Mouse (Mus musculus): Measurements from ENCODE around the gene Ehd2. TPM values are rescaled to one million over a fixed set of nuclear protein-coding genes. Genes with fewer than 3 reads are reported as not detected.

The Ehd2 gene
- polyA plus RNA-seq, 2 experiments from 2014 or later: 0.07 to 0.11 TPM

DNA sequence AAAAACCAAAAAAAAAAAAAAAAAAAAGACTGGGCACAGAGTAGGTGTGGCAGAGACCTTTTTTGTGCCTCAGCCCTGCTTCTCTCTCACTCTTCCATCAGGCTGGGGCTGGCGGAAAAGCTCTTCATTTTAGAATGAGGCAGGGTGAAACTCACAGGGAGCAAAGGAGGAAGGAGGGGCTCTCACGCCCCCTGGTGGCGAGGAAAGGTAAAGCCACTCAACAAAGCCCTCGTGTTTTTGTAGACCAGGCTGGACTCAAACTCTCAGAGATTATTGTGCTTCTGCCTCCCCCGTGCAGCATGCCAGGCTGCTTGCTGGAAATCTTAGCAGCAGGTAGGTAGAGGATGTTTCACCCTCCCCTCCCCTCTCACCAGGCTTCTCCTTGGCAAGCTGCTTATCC is 7.3 kb upstream of the Ehd2 start:
- ATAC-seq: peak; percentile 38

DNA sequence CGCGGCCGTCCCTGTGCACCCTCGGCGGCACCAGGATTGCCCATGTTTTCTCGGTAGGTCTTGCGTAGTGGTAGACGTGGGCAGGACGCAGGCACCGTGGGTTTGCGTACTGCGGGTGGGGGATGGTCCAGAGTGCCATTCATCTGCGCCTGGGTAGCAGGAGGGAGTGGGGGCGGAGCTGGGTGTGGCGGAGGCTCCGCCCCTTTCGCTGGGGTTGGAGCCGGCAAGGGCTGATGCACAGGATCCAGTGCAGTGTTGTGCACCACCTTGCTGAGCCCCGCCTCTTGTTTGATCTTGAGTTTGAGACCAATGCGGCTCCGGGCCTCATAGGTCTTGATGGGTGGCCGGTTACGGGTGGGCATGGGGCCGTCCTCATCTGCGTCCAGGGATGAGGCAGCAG is 4.9 kb upstream of the Ehd2 start:
- no peak for ATAC-seq

DNA sequence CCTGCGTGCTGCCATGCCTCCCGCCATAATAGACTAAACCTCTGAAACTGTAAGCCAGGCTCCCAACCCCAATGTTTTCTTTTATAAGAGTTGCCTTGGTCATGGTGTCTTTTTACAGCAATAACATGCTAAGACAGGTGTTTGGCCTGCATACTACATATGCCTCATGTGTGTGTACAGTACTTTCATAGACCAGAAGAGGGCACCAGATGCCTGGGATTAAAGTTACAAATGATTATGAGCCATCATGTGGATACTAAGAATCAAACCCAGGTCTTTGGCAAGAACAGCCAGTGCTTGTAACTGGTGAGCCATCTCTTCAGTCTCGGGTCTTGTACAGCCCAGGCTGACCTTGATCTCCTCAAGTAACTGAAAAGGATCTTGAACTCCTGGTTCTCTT is 2.3 kb upstream of the Ehd2 start:
- ATAC-seq: no peak

DNA sequence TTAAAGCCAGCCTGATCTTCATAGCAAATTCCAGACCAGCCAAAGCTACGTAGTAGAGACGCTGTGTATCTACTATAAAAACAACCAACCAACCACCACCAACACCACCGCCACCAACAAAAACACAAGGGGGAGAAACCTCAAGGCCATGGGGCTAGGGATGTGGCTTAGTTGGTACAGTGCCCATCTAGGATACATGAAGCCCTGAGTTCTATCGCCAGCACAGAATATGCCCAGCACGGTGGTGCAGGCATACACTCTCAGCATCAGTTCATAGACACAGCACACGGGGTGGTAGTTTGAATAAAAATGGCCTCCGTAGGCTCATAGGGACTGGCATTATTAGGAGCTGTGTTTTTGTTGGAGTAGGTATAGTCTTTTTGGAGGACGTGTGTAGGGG is 955 bp upstream of the Ehd2 start:
- ATAC-seq: no peak

DNA sequence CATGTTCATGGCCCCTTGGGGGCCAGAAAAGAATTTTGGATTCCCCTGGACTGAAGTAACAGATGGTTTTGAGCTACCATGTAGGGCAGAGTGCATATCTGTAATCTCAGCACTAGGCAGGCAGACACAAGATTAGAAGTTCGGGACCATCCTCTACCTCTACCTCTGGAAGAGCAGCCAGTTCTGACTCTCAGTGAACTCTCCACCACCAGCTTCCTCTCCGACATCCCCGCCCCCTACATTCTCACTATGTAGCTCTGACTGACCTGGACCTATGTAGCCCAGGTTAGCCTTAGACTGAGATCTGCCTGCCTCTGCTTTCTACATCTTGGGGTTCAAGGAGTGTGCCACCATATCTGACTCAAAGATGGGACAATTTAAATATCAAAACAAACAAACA is 878 bp downstream of the Ehd2 start:
- ATAC-seq: no peak

DNA sequence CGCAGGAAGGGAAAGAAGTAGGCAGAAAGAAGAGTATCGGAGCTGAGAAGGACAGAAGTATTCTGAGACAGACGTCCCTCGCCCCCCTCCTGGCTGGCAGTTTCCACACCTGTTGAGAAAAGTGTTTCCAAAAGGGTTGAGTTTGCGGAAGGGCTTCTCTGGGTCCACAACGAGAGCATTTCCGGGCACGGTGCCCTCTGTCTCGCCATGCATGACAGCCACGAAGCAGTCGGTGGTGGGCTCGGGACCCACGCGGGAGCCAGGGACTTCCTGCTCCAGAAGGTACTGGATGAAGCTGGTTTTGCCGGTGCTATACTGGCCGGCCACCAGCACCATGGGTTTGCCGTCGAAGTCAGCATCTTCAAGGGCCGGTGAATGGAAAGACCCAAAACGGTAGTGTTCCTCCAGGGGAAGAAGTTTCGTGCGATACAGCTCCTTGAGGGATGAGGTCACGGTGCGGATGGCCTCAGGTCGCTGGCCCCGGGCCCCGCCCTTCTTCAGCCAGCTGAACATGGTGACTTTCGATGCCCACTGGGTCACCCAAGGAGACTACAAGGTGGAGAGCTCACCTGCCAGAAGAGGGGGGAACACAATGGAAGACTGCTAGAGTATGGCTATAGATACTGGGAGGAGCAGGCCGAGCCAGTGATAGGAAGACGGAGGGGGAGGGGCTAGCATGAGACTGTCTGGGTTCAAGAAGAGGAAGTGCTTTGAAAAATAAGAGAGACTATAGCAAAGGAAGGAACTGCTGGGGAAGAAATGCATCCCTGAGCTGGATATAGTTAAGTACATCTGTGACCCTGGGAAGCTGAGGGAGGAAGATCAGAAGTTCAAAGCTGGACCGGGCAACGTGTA is 3.3 kb downstream of the Ehd2 start:
- ATAC-seq: no peak

DNA sequence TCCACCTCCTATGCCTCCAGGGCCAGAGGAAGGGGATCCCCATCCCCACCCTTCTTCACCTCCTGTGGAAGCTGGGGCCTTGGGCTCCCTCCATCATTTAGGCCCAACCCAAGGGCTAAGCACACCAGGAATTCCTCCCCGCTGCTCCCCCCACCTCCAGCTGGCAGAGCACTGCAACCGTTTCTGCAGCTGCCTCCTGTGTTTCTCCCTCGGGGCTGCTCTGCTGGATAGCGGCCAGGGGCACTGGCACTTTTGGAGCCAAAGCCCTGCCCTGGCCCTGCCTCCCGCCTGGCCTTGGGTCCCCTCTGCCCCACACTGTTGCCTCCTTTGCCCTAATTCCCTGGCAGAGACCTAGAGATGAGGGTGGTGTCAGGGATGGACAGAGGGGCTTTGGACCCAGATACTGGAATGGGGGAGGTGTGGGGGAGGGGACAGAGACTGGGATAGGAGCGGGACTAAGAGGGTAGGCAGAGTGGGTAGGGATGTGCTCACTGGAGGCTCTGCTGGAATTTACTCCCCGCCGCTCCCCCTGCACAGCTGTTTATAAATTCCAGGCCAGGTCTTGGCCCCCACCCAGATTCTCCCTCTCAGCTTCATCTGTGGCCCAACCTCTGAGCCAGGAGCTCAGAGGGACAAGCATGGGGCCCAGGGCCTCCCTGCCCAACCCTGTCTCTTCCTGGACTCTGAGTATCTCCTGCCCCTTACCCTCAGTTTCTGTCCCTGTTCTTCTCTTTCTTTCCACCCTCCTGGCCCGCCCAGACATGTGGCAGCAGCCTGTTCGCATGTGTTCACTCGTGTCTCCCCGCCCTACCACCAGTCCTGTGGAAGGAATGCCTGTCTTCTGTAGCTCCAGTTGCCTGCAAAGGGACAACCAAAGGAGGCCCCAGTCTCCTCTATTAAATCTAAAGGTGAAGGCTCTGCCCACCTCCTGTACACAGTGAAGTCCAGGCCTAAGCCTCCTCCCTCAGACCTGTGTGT is 4.8 kb downstream of the Ehd2 start:
- no peak for ATAC-seq

DNA sequence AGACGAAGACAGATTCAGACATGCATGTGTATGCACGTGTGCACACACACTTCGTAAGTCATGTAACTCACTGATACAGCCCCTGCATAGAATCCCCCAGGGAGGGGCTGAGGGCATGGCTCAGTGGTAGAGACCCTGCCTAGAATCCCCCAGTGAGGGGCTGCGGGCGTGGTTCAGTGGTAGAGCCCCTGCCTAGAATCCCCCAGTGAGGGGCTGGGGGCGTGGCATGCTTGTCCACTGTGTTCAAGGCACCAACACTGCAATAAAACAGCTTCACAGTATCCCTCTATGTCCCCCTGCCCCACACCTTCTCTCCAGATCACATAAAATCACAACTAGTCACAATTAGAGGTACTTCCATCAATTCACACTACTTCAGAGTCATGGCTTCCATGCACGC is 5.6 kb downstream of the Ehd2 start:
- ATAC-seq: no peak

DNA sequence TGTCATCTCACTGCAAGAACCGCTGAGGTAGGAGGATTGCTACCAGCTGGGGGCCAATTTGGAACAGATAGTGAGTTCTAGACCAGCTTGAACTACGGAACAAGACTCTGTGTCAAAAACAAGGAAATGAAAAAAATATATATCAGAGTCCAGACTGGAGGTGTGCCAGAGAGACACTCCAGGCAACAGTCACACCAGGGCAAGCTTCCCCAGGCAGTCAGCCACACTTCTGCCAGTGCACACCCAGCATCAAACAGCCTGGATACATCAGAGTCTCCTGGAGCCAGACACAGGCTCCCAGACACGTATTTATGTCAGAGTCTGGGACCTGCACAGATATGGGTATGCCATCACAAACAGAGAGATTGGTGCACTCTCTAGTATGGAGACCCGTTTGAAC is 6.1 kb downstream of the Ehd2 start:
- no peak for ATAC-seq

DNA sequence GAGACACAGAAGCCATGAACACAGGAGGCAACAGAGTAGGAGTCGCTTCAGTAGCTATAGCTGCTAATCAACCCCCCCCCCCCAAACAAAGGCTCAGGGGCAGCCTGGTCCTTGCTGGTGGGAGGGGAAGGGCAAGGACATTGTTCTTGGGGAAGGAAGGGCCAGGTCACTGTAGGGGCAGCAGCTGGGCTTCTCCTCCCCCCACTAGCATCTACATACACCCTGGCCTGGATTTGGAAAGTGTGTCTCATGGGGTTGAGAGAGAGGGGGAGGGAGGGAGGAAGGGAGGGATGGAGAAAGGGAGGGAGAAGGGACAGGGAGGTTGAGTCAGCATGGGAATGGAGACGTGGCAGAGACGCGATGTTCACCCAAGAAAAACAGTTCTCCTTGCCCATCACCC is 6.7 kb downstream of the Ehd2 start:
- ATAC-seq: no peak

DNA sequence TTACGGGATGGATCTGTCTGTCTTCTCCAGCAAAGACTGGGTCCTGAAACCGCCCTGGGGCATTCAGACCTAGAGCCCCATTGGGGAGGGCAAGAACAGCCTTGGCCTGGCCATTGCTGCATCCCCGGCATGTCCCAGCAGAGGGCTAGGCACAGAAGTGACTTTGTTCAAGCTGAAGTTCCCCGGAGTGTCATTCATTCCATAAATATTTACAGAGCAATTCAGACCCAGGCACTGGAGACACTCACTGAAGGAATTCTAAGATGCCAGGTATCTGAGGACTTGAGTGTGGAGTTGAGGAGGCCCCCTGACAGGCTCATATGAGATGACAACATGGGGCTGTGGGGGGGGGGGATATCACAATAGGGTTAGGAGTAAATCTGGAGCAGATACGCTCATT is 11.2 kb downstream of the Ehd2 start:
- no peak for ATAC-seq

DNA sequence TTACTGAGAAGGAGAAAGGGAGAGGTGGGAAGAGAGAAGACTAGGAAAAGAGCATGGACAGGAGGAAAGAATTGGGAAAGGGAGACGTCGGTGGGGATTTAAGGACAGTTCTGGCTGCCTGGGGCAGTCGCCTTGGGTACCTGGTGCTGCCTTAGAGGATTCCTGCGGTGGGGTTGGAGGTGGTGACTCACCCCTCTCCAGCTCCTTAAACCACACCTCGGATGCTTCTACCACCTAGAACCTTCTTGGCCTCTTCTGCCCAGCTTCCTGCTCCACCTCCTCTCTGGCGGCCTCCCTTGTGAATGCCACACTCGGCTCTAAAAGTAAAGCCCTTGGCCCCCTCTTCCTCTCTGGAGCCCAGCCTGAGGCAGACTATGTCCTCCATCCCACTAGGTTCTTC is 11.9 kb downstream of the Ehd2 start:
- no peak for ATAC-seq

DNA sequence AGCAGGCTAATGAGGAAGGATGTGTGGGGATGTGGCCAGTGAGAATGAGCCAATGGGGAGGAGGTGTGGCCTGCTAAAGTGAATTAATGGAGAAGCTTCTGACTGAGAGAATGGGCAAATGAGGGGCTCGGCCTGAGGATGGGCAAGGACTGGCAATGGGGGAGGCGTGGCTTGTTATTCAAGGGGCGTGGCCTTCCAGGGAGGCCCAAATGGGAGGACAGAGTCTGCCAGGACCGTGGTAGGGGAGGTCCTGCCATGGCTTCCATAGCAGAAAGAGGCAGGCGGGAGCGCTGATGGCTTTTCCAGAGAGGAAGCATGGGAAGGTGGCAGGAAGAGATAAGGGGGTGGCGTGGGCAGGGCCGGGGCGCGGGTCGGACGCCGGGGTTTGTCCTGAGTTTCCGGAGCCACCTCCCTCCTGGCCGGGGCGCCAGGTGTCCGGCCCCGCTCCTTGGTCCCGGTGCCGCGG is 12.4 kb downstream of the Ehd2 start:
- ATAC-seq: no peak

DNA sequence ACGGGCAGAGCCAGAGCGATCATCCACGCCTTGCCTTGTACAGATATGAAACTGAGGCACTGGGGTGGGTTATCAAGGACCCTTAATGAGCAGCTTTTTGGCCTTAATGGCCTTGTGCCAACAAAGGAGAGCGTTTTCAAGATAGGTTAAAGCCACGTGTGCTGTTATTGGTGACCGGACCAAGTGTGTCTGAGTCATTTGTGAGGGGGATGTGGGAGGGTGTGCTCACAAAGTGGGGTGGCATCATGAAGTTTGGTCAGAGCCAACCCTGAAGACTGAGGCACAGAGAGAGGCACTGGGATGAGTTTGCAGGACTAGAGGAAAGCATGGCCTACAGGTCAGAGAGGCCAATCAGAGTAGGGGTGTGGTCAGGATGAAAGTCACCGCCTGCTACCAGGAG is 12.9 kb downstream of the Ehd2 start:
- ATAC-seq: no peak

DNA sequence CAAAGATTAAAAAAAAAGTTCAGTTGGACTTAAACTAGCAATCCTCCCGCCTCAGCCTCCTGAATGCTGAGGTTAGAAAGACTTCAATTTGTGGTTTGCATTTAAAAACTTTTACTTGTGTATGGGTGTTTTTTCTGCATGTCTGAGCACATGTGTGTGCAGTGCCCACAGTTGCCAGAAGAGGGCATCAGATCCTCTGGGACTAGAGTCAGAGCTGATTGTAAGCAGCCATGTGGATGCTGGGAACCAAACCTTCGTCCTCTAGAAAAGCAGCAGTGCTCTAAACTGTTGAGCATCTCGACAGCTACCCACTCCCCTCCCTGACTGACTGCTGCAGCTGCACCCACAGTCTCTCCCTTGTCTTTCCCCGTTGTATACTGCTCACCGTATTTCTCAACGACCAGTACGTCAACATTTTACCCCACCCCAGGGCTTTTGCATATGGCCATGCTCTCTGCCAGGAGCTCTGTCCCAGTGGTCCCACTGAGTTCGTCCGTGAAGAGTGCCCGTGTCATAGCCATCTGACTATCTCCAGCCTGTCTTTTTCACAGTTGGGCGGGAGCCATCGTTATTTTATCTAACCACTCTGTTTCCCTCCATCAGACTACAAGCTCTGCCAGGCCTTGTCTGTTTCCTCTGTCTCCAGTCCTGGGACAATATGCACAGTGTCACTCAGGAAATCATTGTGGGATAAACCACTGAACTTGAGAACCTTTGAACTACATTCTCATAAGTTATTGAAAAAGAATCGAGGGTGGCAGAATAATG is 13.9 kb downstream of the Ehd2 start:
- no peak for ATAC-seq

DNA sequence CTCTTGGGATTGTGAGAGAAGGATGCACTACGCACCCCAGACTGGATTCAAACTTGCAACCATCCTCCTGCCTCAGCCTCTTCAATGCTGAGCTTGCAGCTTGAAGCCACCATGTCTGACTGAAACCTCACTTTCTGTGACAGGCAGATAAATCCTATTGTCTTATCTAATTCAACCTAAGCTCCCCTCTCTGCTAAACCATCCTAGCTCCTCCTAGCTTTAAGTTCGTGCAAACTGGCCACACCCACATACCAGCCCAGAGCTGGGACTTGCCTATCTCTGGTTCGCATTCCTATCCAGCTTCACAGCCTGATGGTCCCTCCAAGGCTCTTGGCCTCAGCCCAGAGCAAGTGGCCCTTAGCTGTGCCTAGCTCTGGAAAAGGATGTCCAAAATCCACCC is 15.0 kb downstream of the Ehd2 start:
- no peak for ATAC-seq

DNA sequence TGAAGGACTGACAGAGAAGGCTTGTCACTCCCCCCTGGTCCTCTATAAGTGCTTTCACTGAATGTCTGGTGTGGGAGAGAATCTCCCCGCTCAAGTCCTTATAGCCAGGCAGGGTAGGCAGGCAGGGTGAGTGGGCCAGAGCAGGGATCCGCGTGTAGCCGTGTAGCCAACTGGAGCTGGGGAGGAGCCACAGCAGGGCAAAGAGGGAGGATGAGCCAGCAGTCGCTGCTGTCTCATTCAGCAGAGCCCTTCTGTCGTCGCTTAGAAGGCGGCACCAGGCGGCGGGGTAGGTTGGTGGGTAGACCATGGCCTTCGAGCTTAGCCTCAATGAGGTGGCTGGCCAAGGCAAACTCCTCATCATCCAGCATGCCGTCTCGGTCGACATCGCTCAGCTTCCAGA is 17.4 kb downstream of the Ehd2 start:
- ATAC-seq: no peak

DNA sequence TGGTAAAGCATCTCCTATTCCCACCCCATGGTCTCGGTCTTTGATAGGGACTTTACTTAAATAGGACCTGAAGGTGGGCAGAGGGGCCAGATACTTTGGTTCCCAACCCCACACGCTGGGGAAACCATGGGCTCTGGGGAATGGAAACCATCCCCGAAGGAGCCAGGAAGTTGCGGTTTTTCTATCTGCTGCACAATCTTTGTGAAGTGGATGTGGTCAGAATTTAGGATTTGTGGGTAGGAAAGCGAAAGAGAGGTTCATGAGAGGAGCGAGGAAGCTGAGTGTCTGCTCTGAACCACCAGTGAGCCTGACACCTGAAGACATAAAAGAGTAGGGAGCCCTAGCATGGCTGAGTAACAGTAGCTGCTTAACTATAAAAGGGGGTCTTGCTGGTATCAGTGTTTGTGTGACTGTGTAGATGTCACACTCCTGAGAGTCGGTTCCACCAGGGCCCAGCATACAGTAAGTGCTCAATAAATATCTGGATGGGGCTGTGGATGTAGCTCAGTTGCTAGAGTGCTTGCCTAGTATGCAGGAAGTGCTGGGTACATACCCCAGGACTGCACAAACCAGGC is 18.1 kb downstream of the Ehd2 start:
- ATAC-seq: peak; percentile 30

DNA sequence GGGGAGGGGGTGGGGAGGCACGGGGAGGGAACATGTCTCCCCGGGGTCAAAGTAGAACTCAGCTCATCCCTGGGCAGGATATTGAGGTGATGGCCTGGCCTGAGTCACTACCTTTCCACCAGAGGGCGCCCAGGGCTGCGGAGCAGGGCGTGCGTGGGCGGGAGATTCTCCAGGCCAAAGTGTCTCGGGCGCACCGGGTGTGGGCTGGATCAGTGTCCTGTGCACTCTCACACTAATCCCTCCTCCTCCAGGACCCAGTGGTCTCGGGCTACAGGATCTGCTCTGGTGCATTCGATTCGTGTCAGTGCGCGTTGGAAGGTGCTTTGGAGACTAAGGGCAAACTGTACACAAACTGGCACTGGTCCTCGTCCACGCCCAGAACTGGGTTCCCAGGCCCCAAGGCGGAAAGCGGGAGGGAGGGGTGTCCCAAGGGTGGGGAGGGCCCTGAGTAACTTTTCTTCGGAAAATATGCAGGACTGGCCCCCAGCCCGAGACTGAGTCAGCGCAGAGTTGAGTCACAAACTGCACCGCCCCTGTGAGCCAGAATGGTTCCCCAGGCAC is 18.9 kb downstream of the Ehd2 start:
- peak; percentile 50 for ATAC-seq

DNA sequence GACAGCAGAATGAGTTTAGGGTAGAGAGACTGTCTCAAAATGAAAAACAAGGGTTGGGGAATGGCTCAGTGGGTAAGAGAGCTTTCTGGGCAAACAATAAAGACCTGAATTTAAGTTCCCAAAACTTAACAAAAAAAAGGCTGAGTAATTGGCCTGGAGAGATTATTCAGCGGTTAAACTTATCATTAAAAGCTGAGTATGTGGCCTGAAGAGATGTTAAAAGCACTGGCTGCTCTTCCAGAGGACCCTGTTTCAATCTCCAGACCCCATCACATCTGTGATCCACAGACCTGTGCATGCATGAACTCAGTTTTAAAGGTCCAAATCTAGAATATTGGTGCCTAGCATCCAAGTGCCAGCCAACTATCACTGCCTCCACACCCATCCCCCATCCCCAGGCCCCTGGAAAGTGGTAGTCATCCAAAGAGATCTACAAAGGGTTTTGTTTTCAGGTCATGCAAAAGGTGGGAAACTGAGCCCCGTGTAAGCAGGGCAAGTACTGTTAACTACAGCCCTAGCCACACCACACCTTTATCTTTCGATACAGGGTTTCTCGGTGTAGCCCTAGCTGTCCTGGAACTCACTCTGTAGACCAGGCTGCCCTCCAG is 19.6 kb downstream of the Ehd2 start:
- no peak for ATAC-seq

DNA sequence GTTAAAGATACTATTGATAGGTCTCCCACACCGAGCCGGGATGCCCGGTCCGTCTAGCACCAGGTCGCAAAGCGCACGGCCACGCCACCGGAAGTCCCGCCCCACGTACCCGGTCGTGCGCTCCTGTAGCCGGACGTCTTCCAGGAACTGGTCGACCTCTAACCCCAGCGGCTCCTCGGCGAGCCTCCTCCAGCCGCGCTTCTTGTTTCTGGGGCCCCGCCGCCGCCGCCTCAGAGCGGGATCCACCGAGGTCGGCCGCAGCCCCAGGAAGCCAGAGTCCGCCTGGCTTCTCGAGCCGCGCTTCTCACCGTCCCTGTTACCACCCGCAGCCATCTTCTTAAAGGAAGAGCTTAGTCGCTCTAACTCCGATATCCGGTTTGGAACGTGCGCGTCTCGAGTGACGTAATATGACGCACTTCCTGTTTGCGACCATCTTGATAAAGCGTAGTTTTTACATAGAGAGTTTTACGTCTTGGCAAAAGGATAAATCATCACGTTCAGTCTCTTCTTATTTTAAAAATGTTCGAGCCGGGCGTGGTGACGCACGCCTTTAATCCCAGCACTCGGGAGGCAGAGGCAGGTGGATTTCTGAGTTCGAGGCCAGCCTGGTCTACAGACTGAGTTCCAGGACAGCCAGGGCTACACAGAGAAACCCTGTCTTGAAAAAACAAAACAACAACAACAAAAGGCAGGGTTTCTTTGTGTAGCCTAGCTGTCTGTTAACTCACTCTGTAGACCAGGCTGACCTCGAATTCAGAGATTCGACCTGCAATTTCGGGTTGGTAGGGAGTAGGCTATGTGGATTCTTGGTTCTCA is 21.4 kb downstream of the Ehd2 start, which contains the start of gene Nop53:
Gene Nop53 (minus strand): TSS at position 354 of the 816 bp plus-strand sequence.
- peak; percentile 84 for ATAC-seq
